Mouse (Mus musculus): Measurements from ENCODE around the gene Ing1. TPM values are rescaled to one million over a fixed set of nuclear protein-coding genes. Genes with fewer than 3 reads are reported as not detected.

The Ing1 gene
- polyA plus RNA-seq, 1 experiment, result 21.8 TPM

GRCm38 (mm10) chr8:11574911-11575603 is 19.7 kb downstream of the Ing1 start:
- no peaks in the 10 kb centered on the region for H3K27me3 ChIP-seq (ENCODE audit: control insufficient read depth, insufficient read depth, insufficient read length)
- H3K4me3 ChIP-seq, result no peak overlapping the region
- no peak overlapping the region for H3ac ChIP-seq (ENCODE audit: control insufficient read depth, insufficient read length)
- TF ChIP-seq POLR2A (IDR thresholded peaks at IDR 0.05; ENCODE audit: insufficient read length, low read depth) (no peak), CEBPB (IDR thresholded peaks at IDR 0.05; ENCODE audit: insufficient read depth, poor library complexity, severe bottlenecking) (no peak), REST (IDR thresholded peaks at IDR 0.05; ENCODE audit: insufficient read depth, insufficient read length) (no peak), MYOG (IDR thresholded peaks at IDR 0.05; ENCODE audit: control insufficient read depth in 1 of 3, insufficient read depth in 1 of 3, insufficient read length in 2 of 3, low read depth in 2 of 3) (no peak), USF1 (IDR thresholded peaks at IDR 0.05; ENCODE audit: low read depth) (no peak), TCF12 (IDR thresholded peaks at IDR 0.05; ENCODE audit: insufficient read depth, poor library complexity, severe bottlenecking) (no peak), POLR2AphosphoS2 (IDR thresholded peaks at IDR 0.05; ENCODE audit: insufficient read length, low read depth) (no peak), MAX (IDR thresholded peaks at IDR 0.05; ENCODE audit: low read depth) (no peak), SRF (IDR thresholded peaks at IDR 0.05; ENCODE audit: control insufficient read depth, insufficient read length, low read depth) (no peak), E2F4 (IDR thresholded peaks at IDR 0.05; ENCODE audit: insufficient read depth) (no peak), MYOD1 (IDR thresholded peaks at IDR 0.05; ENCODE audit: control insufficient read depth in 1 of 3, insufficient read length in 2 of 3, low read depth in 2 of 3) (no peak), TCF3 (IDR thresholded peaks at IDR 0.05; ENCODE audit: insufficient read length, low read depth) (no peak)
- no peak overlapping the region for H3K4me2 ChIP-seq (ENCODE audit: low read depth)
- H3K36me3 ChIP-seq (ENCODE audit: control insufficient read depth, insufficient read depth), result no peaks in the 10 kb centered on the region
- H3K79me2 ChIP-seq (ENCODE audit: control insufficient read depth, insufficient read depth), result no peaks in the 10 kb centered on the region

DNA sequence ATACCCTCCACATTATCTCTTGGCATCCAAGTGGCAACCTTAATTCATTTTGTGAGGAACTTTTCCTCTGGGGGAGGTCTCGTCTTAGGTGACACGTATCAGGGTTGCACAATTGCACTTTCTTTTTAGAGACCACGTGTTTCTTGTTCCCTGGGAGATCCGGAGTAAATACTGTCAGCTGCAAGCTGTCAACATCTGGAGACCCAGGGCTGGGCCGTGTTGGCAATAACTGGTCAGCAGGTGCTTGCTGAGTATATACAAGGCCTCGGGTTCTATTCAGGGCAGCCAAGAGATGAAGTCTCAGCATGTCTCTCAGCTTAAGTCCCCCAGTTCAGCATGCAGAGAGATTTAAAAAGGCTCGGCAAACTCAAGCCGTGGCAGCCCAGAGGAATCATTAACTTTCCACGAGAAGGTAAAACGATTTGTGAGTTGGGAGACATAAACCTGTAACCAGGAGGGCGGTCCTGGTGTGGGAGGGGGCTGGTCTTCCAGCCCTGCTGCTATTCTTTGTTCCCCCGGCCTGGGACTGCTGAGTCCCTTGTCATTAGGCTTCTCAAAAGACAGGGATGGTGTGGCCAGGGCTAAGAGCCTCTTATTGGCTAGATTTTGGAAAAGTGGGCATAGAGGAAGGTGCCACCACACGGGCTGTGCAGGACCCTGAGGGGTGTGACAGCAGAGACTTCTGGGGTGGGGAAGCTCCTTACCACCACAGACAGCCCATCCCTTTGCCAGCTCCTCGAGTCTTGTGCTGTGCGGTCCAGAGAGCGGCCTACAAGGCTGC is 20.4 kb downstream of the Ing1 start:
- Histone ChIP-seq H3K36me3 (ENCODE audit: control insufficient read depth, insufficient read depth) (no peaks in the 10 kb centered on the region), H3ac (ENCODE audit: control insufficient read depth, insufficient read length) (no peak overlapping the region), H3K79me2 (ENCODE audit: control insufficient read depth, insufficient read depth) (no peaks in the 10 kb centered on the region), H3K27me3 (ENCODE audit: control insufficient read depth, insufficient read depth, insufficient read length) (no peaks in the 10 kb centered on the region), H3K4me3 (no peak overlapping the region), H3K4me2 (ENCODE audit: low read depth) (no peak overlapping the region)
- TF ChIP-seq USF1 (IDR thresholded peaks at IDR 0.05; ENCODE audit: low read depth) (no peak), POLR2A (IDR thresholded peaks at IDR 0.05; ENCODE audit: insufficient read length, low read depth) (no peak), CEBPB (IDR thresholded peaks at IDR 0.05; ENCODE audit: insufficient read depth, poor library complexity, severe bottlenecking) (peak; percentile 42; the same call in 1 of the 2 replicates), TCF12 (IDR thresholded peaks at IDR 0.05; ENCODE audit: insufficient read depth, poor library complexity, severe bottlenecking) (no peak)

DNA sequence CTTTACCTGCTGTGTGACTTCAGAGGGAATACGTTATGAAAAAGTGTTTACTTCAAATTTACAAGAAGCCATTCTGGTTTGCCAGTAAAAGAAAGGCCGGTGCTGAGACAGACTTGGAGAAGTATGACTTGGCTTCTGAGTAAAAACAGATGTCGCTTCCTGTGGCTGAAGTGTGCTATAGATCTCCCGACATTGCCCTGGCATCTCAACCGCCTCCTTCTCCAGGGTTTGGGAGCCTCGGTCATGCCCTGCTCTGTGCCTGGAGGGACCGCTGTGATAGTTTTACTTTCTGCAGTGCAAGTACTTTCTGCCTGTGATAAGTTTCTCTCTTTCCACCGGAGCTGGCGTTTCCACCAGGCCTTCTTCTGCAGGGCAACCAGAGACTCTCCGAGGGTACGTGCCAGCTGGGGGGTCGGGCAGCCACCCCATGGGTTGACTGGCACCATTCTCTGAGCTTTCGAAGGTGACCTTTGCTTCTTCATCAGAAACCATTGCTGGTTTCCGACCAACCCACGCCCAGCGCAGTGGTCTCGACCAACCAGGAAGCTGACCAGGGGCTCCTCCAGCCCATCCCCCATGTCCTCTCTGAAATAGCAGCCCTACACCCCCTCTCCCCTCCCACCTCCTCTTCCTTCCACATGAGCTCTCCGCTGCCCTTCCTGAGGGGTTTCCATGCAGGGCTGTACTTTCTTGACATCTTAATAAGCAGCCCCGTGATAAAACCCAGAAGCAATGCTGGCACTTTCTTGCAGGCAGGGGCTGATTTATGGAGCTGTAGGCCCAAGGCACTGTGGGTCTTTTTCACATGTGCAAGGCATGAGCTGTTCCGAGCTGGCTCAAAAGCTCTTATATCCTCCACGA is 30.4 kb downstream of the Ing1 start:
- H3K79me2 ChIP-seq (ENCODE audit: control insufficient read depth, insufficient read depth), result no peaks in the 10 kb centered on the region
- H3K4me2 ChIP-seq (ENCODE audit: low read depth), result no peak overlapping the region
- no peak overlapping the region for H3ac ChIP-seq (ENCODE audit: control insufficient read depth, insufficient read length)
- TF ChIP-seq REST (IDR thresholded peaks at IDR 0.05; ENCODE audit: insufficient read depth, insufficient read length), result no peak
- no peak for TF ChIP-seq USF1 (IDR thresholded peaks at IDR 0.05; ENCODE audit: low read depth)
- no peak for TF ChIP-seq MAX (IDR thresholded peaks at IDR 0.05; ENCODE audit: low read depth)
- TF ChIP-seq MYOD1 (IDR thresholded peaks at IDR 0.05; ENCODE audit: control insufficient read depth in 1 of 3, insufficient read length in 2 of 3, low read depth in 2 of 3), result no peak
- no peak for TF ChIP-seq SRF (IDR thresholded peaks at IDR 0.05; ENCODE audit: control insufficient read depth, insufficient read length, low read depth)
- TF ChIP-seq CEBPB (IDR thresholded peaks at IDR 0.05; ENCODE audit: insufficient read depth, poor library complexity, severe bottlenecking), result no peak
- TF ChIP-seq POLR2A (IDR thresholded peaks at IDR 0.05; ENCODE audit: insufficient read length, low read depth), result no peak
- TF ChIP-seq MYOG (IDR thresholded peaks at IDR 0.05; ENCODE audit: control insufficient read depth in 1 of 3, insufficient read depth in 1 of 3, insufficient read length in 2 of 3, low read depth in 2 of 3), result no peak
- no peak for TF ChIP-seq TCF3 (IDR thresholded peaks at IDR 0.05; ENCODE audit: insufficient read length, low read depth)
- no peak for TF ChIP-seq E2F4 (IDR thresholded peaks at IDR 0.05; ENCODE audit: insufficient read depth)
- no peak for TF ChIP-seq POLR2AphosphoS2 (IDR thresholded peaks at IDR 0.05; ENCODE audit: insufficient read length, low read depth)
- TF ChIP-seq TCF12 (IDR thresholded peaks at IDR 0.05; ENCODE audit: insufficient read depth, poor library complexity, severe bottlenecking), result no peak
- H3K4me3 ChIP-seq, result no peak overlapping the region
- H3K27me3 ChIP-seq (ENCODE audit: control insufficient read depth, insufficient read depth, insufficient read length), result peaks cover 5% of the 10 kb centered on the region
- H3K36me3 ChIP-seq (ENCODE audit: control insufficient read depth, insufficient read depth), result no peaks in the 10 kb centered on the region

DNA sequence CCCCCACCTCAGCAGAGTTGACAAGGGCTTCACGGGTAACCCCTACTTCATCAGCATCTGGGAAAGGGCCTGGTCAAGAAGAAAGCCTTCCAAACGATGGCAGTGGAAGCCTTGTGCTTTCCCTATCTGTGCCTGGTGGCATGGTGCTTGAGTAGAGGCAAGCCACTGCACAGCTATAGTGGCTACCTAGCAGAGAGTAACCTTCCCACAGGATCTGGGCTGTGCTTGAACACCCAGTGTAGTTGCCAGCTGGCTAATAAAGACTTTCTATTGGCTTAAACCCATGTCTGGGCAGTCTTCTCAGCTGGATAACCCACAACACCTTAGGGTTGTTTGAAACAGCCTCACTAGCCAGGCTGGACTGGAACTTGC is 31.0 kb downstream of the Ing1 start:
- Histone ChIP-seq H3K4me3 (no peak overlapping the region), H3K4me2 (ENCODE audit: low read depth) (no peak overlapping the region), H3ac (ENCODE audit: control insufficient read depth, insufficient read length) (no peak overlapping the region), H3K79me2 (ENCODE audit: control insufficient read depth, insufficient read depth) (no peaks in the 10 kb centered on the region), H3K27me3 (ENCODE audit: control insufficient read depth, insufficient read depth, insufficient read length) (peaks cover 5% of the 10 kb centered on the region), H3K36me3 (ENCODE audit: control insufficient read depth, insufficient read depth) (no peaks in the 10 kb centered on the region)
- TF ChIP-seq E2F4 (IDR thresholded peaks at IDR 0.05; ENCODE audit: insufficient read depth) (no peak), POLR2AphosphoS2 (IDR thresholded peaks at IDR 0.05; ENCODE audit: insufficient read length, low read depth) (no peak)

Measured in myocyte (in vitro differentiated cells).